Mouse (Mus musculus) spleen, embryonic (tissue): ENCODE measurements around the gene Fhad1.

Experiments used
- CTCF ChIA-PET: fragments of 350-600 bp; sonication (Branson Sonifier 250); formaldehyde crosslinking; loops from one replicate; lab custom pipeline; 2022; lab: Charles Lee

The Fhad1 gene

GRCm38 (mm10) chr4:141978582-141978981 lies 36.3 kb downstream of the Fhad1 start:
- CTCF ChIA-PET, result no interaction called here

- CTCF ChIA-PET, result no interaction called here
Measured at GRCm38 (mm10) chr4:141977346-141977745, 37.5 kb downstream of the Fhad1 start.

- CTCF ChIA-PET, result interaction anchor here (1.1 kb wide), 1 partner anchor 13 kb away, joined by 3 read pairs; no protein-coding TSS in a partner anchor
Measured at GRCm38 (mm10) chr4:141976163-141976562, 38.7 kb downstream of the Fhad1 start.

- CTCF ChIA-PET, result no interaction called here
Measured at GRCm38 (mm10) chr4:141964575-141964974, 50.3 kb downstream of the Fhad1 start.

DNA sequence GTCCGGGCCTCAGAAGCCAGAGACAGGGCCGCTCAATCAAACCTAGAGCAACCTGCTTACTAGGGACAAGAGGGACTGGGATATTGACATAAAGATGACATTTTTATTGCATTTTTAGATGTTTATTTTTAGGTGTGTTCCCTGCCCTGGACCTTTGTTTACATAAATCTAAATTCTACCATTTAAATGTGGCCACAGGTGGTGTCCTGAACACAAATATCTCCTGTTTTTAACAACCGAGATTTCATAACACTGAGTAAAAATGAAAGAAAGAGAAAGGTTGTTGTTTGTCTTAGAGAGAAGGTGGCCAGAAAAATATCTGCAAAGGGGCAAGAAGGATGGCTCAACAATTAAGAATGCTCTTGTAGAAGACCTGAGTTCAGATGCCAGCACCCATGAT lies 51.0 kb downstream of the Fhad1 start:
- CTCF ChIA-PET, result interaction anchor here (0.6 kb wide), 1 partner anchor 151 kb away, joined by 3 read pairs; no protein-coding TSS in a partner anchor

- CTCF ChIA-PET, result interaction anchor here (0.6 to 0.7 kb wide), 5 partner anchors 9 to 152 kb away, joined by 3 to 4 read pairs (median 3); no protein-coding TSS in a partner anchor
Measured at GRCm38 (mm10) chr4:141962811-141963685, 51.8 kb downstream of the Fhad1 start.

GRCm38 (mm10) chr4:141960037-141960436 lies 54.8 kb downstream of the Fhad1 start:
- CTCF ChIA-PET, result no interaction called here

GRCm38 (mm10) chr4:141959615-141960014 lies 55.3 kb downstream of the Fhad1 start:
- CTCF ChIA-PET, result no interaction called here

- CTCF ChIA-PET, result interaction anchor here (0.8 to 0.9 kb wide), 2 partner anchors 98 to 356 kb away, joined by 3 to 4 read pairs; no protein-coding TSS in a partner anchor
Measured at GRCm38 (mm10) chr4:141958614-141959375, 56.1 kb downstream of the Fhad1 start.

- CTCF ChIA-PET, result interaction anchor here (0.6 to 0.9 kb wide), 3 partner anchors 85 to 355 kb away, joined by 3 to 4 read pairs (median 3); no protein-coding TSS in a partner anchor
Measured at GRCm38 (mm10) chr4:141958188-141958587, 56.7 kb downstream of the Fhad1 start.

GRCm38 (mm10) chr4:141957740-141958139 lies 57.1 kb downstream of the Fhad1 start:
- CTCF ChIA-PET, result interaction anchor here (0.6 to 0.8 kb wide), 3 partner anchors 85 to 355 kb away, joined by 3 to 4 read pairs (median 3); no protein-coding TSS in a partner anchor

DNA sequence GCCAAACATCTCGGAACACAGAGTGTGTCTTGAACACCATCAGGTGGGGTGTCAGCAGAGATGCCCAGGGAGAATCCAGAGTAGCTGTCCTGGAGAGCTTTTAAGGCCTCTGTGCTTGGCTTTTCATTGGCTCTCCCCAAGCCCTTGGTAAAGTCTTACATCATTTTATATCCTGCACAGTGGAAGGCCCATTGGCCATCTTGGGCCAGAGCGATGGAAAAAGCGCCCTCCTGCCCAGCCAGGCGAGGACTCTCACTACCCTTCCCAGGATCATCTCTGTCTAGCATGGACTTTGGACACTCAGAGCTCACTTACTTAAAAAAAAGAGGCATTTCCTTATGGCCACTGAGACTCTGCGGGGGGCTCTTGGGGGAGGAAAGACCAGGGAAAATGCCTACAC lies 58.0 kb downstream of the Fhad1 start:
- CTCF ChIA-PET, result no interaction called here

DNA sequence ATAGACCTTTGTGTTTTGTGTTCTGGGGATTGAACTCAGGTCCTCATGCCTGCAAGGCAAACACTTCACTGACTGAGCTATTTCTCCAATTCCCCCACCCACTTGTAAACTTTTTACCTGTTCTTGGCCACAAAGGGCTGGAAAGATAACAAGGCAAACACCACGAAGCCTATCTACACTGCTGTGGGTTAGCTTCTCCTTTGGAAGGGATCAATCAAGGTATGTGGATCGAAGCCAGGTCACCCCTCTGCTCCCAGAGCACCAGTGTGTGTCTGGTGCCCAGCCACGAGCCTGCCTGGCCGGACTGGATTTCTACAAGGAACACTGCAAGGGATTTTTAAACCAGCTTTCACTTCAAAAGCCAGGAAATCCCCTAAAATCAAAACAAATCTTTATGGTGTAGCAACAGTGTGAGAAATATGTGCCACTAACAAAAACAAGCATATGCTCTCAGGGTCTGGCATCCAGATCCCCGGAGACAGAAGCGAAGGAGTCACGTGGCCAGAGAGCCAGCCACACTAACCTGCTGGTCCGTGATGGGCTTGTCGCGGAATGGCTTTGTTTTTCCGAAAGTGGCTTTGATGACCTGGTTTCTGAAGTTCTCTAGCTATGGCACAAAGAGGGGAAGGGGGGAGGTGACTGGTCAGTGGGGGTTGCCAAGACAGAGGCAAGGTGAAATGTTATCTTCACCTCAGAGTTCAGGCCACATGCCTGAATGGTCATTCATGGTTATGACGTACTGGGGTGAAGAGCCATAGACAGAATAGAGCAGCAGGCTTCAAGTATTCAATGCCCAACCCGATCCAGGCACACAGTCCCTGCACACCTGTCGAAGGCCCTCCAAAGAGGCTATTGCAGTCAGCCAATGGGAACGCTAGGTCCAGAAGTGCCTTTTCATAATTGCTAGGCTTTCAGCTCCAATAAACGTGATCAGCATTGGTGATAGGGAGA lies 59.8 kb downstream of the Fhad1 start:
- CTCF ChIA-PET, result no interaction called here

GRCm38 (mm10) chr4:141953859-141954258 lies 61.0 kb downstream of the Fhad1 start:
- CTCF ChIA-PET, result interaction anchor here (0.5 to 0.6 kb wide), 2 partner anchors 9 to 18 kb away, joined by 3 to 6 read pairs; no protein-coding TSS in a partner anchor

DNA sequence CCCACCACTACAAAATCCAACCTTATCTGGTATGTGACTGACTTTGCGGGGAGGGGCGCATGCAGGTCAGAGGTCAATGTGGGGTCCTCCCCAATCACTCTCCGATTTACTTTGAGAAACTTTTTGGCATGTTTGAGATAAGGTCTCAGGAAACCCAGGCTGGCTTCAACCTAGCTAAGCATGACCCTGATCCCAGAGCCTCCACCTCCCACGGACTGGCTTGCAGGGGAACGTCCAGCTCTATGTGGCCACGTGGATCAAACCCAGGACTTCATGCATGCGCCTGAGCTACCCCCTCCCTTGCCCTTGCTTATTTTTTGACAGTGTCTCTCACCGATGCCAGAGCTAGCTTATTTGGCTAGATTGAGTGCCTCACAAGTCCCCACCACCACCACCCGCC lies 61.6 kb downstream of the Fhad1 start:
- CTCF ChIA-PET, result interaction anchor here (0.5 to 0.6 kb wide), 2 partner anchors 10 to 18 kb away, joined by 3 to 6 read pairs; no protein-coding TSS in a partner anchor

DNA sequence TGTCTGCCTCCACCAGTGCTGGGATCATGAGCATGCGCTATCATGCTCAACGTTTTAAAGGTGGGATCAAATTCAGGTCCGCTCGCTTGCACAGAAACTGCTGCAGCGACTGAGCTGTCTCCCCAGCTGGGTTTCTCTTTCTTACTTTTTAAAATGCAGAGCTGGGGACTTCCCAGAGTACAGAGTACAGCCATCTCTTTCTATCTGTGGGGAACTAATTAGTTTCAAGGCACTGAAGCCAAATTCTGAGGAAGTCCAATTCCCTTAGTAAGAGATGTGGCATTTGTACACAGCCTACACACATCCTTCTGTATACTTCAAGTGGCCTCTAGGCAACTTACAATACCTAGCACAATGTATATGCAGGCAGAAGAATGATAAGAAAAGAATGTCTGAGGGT lies 62.1 kb downstream of the Fhad1 start:
- CTCF ChIA-PET, result no interaction called here

DNA sequence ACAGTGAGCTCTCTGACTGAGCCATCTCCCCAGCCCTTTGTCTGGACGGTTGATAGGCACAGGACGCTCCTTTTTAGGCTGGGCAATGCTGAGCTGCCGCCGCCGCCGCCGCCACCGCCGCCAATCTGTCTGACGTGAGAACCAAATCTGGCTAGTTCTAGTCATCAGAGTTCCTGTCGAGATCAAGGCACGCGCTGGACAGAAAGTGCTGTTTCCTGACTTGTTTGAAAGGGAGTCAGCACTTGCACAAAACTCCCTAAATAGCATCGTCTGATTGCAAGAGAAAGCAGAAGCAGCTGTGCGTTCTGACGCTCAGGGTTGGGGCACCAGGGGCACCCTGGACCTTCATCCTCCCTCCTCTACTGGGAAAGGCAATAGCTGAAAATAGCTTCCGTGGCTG lies 62.8 kb downstream of the Fhad1 start:
- CTCF ChIA-PET, result interaction anchor here (0.5 to 0.7 kb wide), 3 partner anchors 11 to 364 kb away, joined by 3 to 7 read pairs (median 3); partner anchors contain the start of gene Plekhm2

GRCm38 (mm10) chr4:141949436-141949835 lies 65.4 kb downstream of the Fhad1 start:
- CTCF ChIA-PET, result interaction anchor here (0.6 kb wide), 1 partner anchor 9 kb away, joined by 8 read pairs; no protein-coding TSS in a partner anchor

DNA sequence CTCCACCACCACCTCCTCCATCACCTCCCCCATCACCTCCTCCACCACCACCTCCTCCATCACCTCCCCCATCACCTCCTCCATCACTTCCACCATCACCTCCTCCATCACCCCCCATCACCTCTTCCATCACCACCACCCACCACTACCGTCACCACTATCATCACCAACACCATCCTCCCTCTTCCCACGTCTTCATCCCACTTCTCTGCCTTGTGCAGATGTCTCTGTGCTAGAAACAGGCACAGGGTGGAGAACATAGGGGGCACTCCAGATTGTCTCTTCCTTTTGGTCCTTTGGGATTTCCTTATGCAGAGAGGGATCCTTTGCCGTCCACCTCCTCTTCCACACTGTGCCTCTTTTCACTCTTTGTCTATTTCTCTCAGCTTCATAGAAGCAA lies 66.1 kb downstream of the Fhad1 start:
- CTCF ChIA-PET, result interaction anchor here (0.6 kb wide), 1 partner anchor 8 kb away, joined by 8 read pairs; no protein-coding TSS in a partner anchor

DNA sequence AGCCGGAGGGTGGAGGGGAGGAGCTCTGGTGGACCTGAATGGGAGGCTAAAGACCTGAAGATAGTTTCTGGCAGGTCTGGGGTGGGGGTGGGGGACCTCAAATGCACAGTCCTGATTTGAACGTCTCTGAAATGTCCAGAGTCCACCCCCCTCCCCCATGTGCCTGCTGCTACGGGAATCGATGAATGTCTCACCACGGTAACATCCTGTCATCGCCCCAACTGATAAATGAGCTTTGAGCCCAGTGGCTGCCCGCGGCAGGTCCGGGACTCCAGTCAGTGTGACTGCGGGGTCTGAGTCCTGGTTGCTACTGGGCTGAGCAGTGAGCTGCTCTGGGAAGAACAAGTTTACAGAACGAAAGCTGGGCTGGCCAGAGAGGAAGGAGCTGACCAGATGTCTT lies 72.5 kb downstream of the Fhad1 start:
- CTCF ChIA-PET, result no interaction called here
